Mouse (Mus musculus) G1E (cell line): Measurements from ENCODE around the gene Gm11596.
"Not testable (repeated sequence)": the region's sequence is repeated elsewhere in the genome, so short reads cannot be mapped to it uniquely, and the experiment has no call there.

Experiments
- CTCF ChIP-seq: IDR thresholded peaks from 2 replicates; pipeline ENCODE4 v1.5.1; 2012; ENCODE audit warnings: low read depth, low read length, inconsistent platforms, mixed read lengths
- GATA1 ChIP-seq: IDR thresholded peaks from 2 replicates; pipeline ENCODE4 v1.6.1; 2012; ENCODE audit warnings: borderline replicate concordance, low read length, inconsistent platforms, mixed read lengths
- GATA2 ChIP-seq: IDR thresholded peaks from 2 replicates; pipeline ENCODE4 v1.6.1; 2012; ENCODE audit warnings: low read depth, low read length, inconsistent platforms, borderline replicate concordance
- POLR2AphosphoS5 ChIP-seq: IDR thresholded peaks from 2 replicates; pipeline ENCODE4 v1.6.1; 2012; ENCODE audit warnings: low read depth, low read length, inconsistent platforms; ENCODE audit not compliant: insufficient replicate concordance
- TAL1 ChIP-seq: conservative IDR thresholded peaks from 2 replicates; pipeline ENCODE4 v1.6.1; 2012; ENCODE audit warnings: low read depth, low read length, inconsistent platforms, mixed read lengths

DNA sequence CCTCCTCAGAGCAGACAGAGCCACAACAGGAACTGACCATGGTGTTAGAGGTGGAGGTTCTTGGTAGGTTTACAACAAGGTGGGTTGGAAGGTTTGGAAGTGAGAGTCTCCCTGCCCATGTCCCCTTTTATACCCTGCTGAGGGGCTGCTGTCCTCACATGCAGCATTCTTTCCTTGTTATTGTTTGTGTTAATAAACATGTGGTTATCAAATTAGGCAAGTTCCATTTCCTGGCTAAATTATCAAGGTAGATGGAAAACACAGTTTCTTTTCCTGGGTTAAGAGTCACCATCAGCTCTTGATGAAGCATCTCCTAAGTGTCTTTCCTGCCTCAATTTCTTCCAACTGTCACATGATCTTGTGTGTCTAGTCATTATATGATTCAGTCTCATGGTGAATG, 20.5 kb downstream of the Gm11596 start, which contains the start of gene Gm11595:
- TF ChIP-seq CTCF, GATA2, GATA1, POLR2AphosphoS5, TAL1: not testable (repeated sequence)
